Mouse (Mus musculus) MEL (cell line): ENCODE data around the gene Sema3d. TPM values are rescaled to one million over a fixed set of nuclear protein-coding genes. Genes with fewer than 3 reads are reported as not detected.

ENCODE experiments used
- DNase-seq: peaks from one replicate; pipeline ENCODE4 v3.0.0; 2011; ENCODE audit warnings: low read depth, low spot score
- H3K27ac ChIP-seq: 2 replicates; pipeline ENCODE4 v1.5.1; 2012; ENCODE audit warnings: low read depth, mild to moderate bottlenecking, control low read depth, low read length, moderate library complexity; ENCODE audit not compliant: control insufficient read depth
- H3K27me3 ChIP-seq, 2 experiments: fragments of 150-350 bp in 1 of 2; sonication (generic) in 1 of 2; 2 replicates each; pipeline ENCODE4 v1.6.1; 2012; ENCODE audit warnings: low read length in 2 of 2, mild to moderate bottlenecking in 2 of 2, improper control_type of control experiment in 1 of 2, moderate library complexity in 1 of 2; ENCODE audit not compliant: insufficient read depth in 2 of 2, control insufficient read depth in 1 of 2
- H3K36me3 ChIP-seq, 2 experiments: 2 replicates each; pipeline ENCODE4 v1.6.1; 2012 to 2014; ENCODE audit warnings: low read length in 2 of 2, improper control_type of control experiment in 1 of 2, inconsistent platforms in 1 of 2, mild to moderate bottlenecking in 1 of 2; ENCODE audit not compliant: insufficient read depth in 2 of 2, control insufficient read depth in 1 of 2
- H3K4me1 ChIP-seq, 2 experiments: fragments of 150-350 bp in 1 of 2; sonication (generic) in 1 of 2; 2 replicates each; pipeline ENCODE4 v1.6.1; 2012; ENCODE audit warnings: low read length in 2 of 2, improper control_type of control experiment in 1 of 2, mild to moderate bottlenecking in 1 of 2; ENCODE audit not compliant: insufficient read depth in 2 of 2, control insufficient read depth in 1 of 2
- H3K4me3 ChIP-seq, 2 experiments: fragments of 150-350 bp in 1 of 2; sonication (generic) in 1 of 2; 2 replicates each; pipeline ENCODE4 v1.5.1; 2012; ENCODE audit warnings: low read depth in 2 of 2, low read length in 2 of 2, mild to moderate bottlenecking in 2 of 2, moderate library complexity in 2 of 2, control low read depth in 1 of 2, improper control_type of control experiment in 1 of 2; ENCODE audit not compliant: control insufficient read depth in 1 of 2, insufficient read depth in 1 of 2
- H3K79me2 ChIP-seq: 2 replicates; pipeline ENCODE4 v1.6.1; 2012; ENCODE audit warnings: mild to moderate bottlenecking, low read length, moderate library complexity; ENCODE audit not compliant: control insufficient read depth, poor library complexity, insufficient read depth
- H3K9ac ChIP-seq: 2 replicates; pipeline ENCODE4 v1.6.1; 2012; ENCODE audit warnings: low read depth, mild to moderate bottlenecking, control low read depth, low read length, moderate library complexity; ENCODE audit not compliant: control insufficient read depth, poor library complexity, severe bottlenecking
- H3K9me3 ChIP-seq: fragments of 150-350 bp; sonication (generic); replicated peaks from 2 replicates; pipeline ENCODE4 v1.6.1; 2012; ENCODE audit warnings: mild to moderate bottlenecking, low read length, improper control_type of control experiment, moderate library complexity; ENCODE audit not compliant: insufficient read depth
- BHLHE40 ChIP-seq: IDR thresholded peaks from 2 replicates; pipeline ENCODE4 v1.6.1; 2012; ENCODE audit warnings: low read depth, mild to moderate bottlenecking, inconsistent platforms, low read length, improper control_type of control experiment, borderline replicate concordance
- CHD1 ChIP-seq: IDR thresholded peaks from 2 replicates; pipeline ENCODE4 v1.6.1; 2012; ENCODE audit warnings: low read depth, mild to moderate bottlenecking, inconsistent platforms, low read length, improper control_type of control experiment
- CHD2 ChIP-seq: IDR thresholded peaks from 2 replicates; pipeline ENCODE4 v1.6.1; 2011; ENCODE audit warnings: low read length, improper control_type of control experiment
- CTCF ChIP-seq, 3 experiments: IDR thresholded peaks in 2 of 3; conservative IDR thresholded peaks in 1 of 3; 2 replicates each; pipeline ENCODE4 v1.5.1; 2011 to 2012; ENCODE audit warnings: low read length in 3 of 3, low read depth in 2 of 3, mild to moderate bottlenecking in 2 of 3, improper control_type of control experiment in 1 of 3, inconsistent platforms in 1 of 3, mixed read lengths in 1 of 3, moderate library complexity in 1 of 3; ENCODE audit not compliant: control insufficient read depth in 1 of 3, insufficient read depth in 1 of 3, poor library complexity in 1 of 3, severe bottlenecking in 1 of 3
- E2F4 ChIP-seq: IDR thresholded peaks from 2 replicates; pipeline ENCODE4 v1.6.1; 2011; ENCODE audit warnings: low read depth, low read length, improper control_type of control experiment, borderline replicate concordance
- ELF1 ChIP-seq: IDR thresholded peaks from 2 replicates; pipeline ENCODE4 v1.6.1; 2014; ENCODE audit warnings: low read depth, mild to moderate bottlenecking, inconsistent platforms, low read length, improper control_type of control experiment, moderate library complexity
- EP300 ChIP-seq, 2 experiments: IDR thresholded peaks; 2 replicates each; pipeline ENCODE4 v1.6.1; 2011; ENCODE audit warnings: improper control_type of control experiment in 2 of 2, low read length in 2 of 2, low read depth in 1 of 2, mild to moderate bottlenecking in 1 of 2
- ETS1 ChIP-seq: IDR thresholded peaks from 2 replicates; pipeline ENCODE4 v1.6.1; 2012; ENCODE audit warnings: low read depth, mild to moderate bottlenecking, inconsistent platforms, low read length, improper control_type of control experiment, moderate library complexity
- GATA1 ChIP-seq: IDR thresholded peaks from 2 replicates; pipeline ENCODE4 v1.6.1; 2011; ENCODE audit warnings: low read depth, low read length, improper control_type of control experiment
- HCFC1 ChIP-seq: IDR thresholded peaks from 2 replicates; pipeline ENCODE4 v1.6.1; 2012; ENCODE audit warnings: low read depth, mild to moderate bottlenecking, inconsistent platforms, low read length, improper control_type of control experiment, moderate library complexity
- MAX ChIP-seq: IDR thresholded peaks from 2 replicates; pipeline ENCODE4 v1.6.1; 2011; ENCODE audit warnings: low read length, improper control_type of control experiment
- MAZ ChIP-seq: IDR thresholded peaks from 2 replicates; pipeline ENCODE4 v1.6.1; 2012; ENCODE audit warnings: low read depth, mild to moderate bottlenecking, inconsistent platforms, low read length, improper control_type of control experiment
- MEF2A ChIP-seq: IDR thresholded peaks from 2 replicates; pipeline ENCODE4 v1.6.1; 2014; ENCODE audit warnings: low read depth, mild to moderate bottlenecking, inconsistent platforms, low read length, improper control_type of control experiment; ENCODE audit not compliant: poor library complexity, insufficient replicate concordance, severe bottlenecking; ENCODE audit errors: extremely low read depth
- MXI1 ChIP-seq: IDR thresholded peaks from 2 replicates; pipeline ENCODE4 v1.6.1; 2011; ENCODE audit warnings: mild to moderate bottlenecking, low read depth, low read length, improper control_type of control experiment
- MYB ChIP-seq: IDR thresholded peaks from 2 replicates; pipeline ENCODE4 v1.6.1; 2011; ENCODE audit warnings: mild to moderate bottlenecking, low read depth, low read length, improper control_type of control experiment
- NELFE ChIP-seq: IDR thresholded peaks from 2 replicates; pipeline ENCODE4 v1.6.1; 2011; ENCODE audit warnings: low read depth, low read length, improper control_type of control experiment
- POLR2AphosphoS2 ChIP-seq: IDR thresholded peaks from 2 replicates; pipeline ENCODE4 v1.6.1; 2011; ENCODE audit warnings: low read length, improper control_type of control experiment
- POLR2AphosphoS5 ChIP-seq: IDR thresholded peaks from 2 replicates; pipeline ENCODE4 v1.6.1; 2012; ENCODE audit warnings: low read depth, borderline replicate concordance, mild to moderate bottlenecking, inconsistent platforms, low read length, moderate library complexity, mixed read lengths
- RAD21 ChIP-seq: IDR thresholded peaks from 2 replicates; pipeline ENCODE4 v1.6.1; 2011; ENCODE audit warnings: mild to moderate bottlenecking, low read depth, low read length, improper control_type of control experiment
- RCOR1 ChIP-seq: IDR thresholded peaks from 2 replicates; pipeline ENCODE4 v1.6.1; 2012; ENCODE audit warnings: low read depth, mild to moderate bottlenecking, inconsistent platforms, low read length, improper control_type of control experiment
- SIN3A ChIP-seq: IDR thresholded peaks from 2 replicates; pipeline ENCODE4 v1.6.1; 2012; ENCODE audit warnings: low read length, improper control_type of control experiment, inconsistent platforms
- SMC3 ChIP-seq: IDR thresholded peaks from 2 replicates; pipeline ENCODE4 v1.6.1; 2011; ENCODE audit warnings: low read depth, low read length, improper control_type of control experiment
- TAL1 ChIP-seq: IDR thresholded peaks from 2 replicates; pipeline ENCODE4 v1.6.1; 2012; ENCODE audit warnings: mild to moderate bottlenecking, inconsistent platforms, low read length, moderate library complexity, mixed read lengths
- TBP ChIP-seq: IDR thresholded peaks from 2 replicates; pipeline ENCODE4 v1.8.0; 2011; ENCODE audit warnings: low read depth, low read length, improper control_type of control experiment
- TCF12 ChIP-seq: IDR thresholded peaks from 2 replicates; pipeline ENCODE4 v1.6.1; 2014; ENCODE audit warnings: low read depth, mild to moderate bottlenecking, inconsistent platforms, low read length, improper control_type of control experiment, moderate library complexity
- USF1 ChIP-seq: IDR thresholded peaks from 2 replicates; pipeline ENCODE4 v1.6.1; 2014; ENCODE audit warnings: low read depth, mild to moderate bottlenecking, inconsistent platforms, low read length, improper control_type of control experiment, moderate library complexity
- USF2 ChIP-seq, 2 experiments: IDR thresholded peaks; 2 replicates each; pipeline ENCODE4 v1.6.1; 2011 to 2012; ENCODE audit warnings: improper control_type of control experiment in 2 of 2, low read length in 2 of 2, borderline replicate concordance in 1 of 2, inconsistent platforms in 1 of 2, low read depth in 1 of 2, mild to moderate bottlenecking in 1 of 2; ENCODE audit not compliant: insufficient read depth in 1 of 2
- ZC3H11A ChIP-seq: IDR thresholded peaks from 2 replicates; pipeline ENCODE4 v1.6.1; 2012; ENCODE audit warnings: low read depth, mild to moderate bottlenecking, inconsistent platforms, low read length, improper control_type of control experiment
- ZNF384 ChIP-seq: IDR thresholded peaks from 2 replicates; pipeline ENCODE4 v1.6.1; 2012; ENCODE audit warnings: low read depth, mild to moderate bottlenecking, inconsistent platforms, low read length, improper control_type of control experiment
- polyA plus RNA-seq, 2 experiments: library from polyadenylated mRNA; stranded (reverse) in 1 of 2; unstranded in 1 of 2; fragments of >175 nt in 1 of 2; fragments of >200 nt in 1 of 2; gene quantifications; 2 replicates each; pipeline versions ENCODE4 v1.2.1 to v1.2.4; 2012; ENCODE audit warnings: low replicate concordance in 2 of 2, low read depth in 1 of 2; ENCODE audit not compliant: insufficient read length in 2 of 2, insufficient read depth in 1 of 2, missing spikeins in 1 of 2
- total RNA-seq: library from RNA; depleted of rRNA; stranded (reverse); fragments of 300-350 nt; gene quantifications from 2 replicates; pipeline ENCODE4 v1.2.3, GENCODE M21; 2012

Gene Sema3d
- total and polyA plus RNA-seq, 3 experiments = not detected

GRCm38 (mm10) chr5:12555401-12555800 lies 172.2 kb downstream of the Sema3d start:
- no peaks in the 10 kb centered on the region for H3K79me2 ChIP-seq
- H3K4me1 ChIP-seq = no peaks in the 10 kb centered on the region
- no peak for DNase-seq
- H3K9ac ChIP-seq = no peak overlapping the region
- no peaks in the 10 kb centered on the region for H3K36me3 ChIP-seq
- no peak overlapping the region for H3K27ac ChIP-seq
- H3K4me3 ChIP-seq = no peak overlapping the region
- TF ChIP-seq SMC3 (no peak), TAL1 (no peak), MAZ (no peak), RCOR1 (no peak), ZNF384 (0 out of 2 replicates have a peak, but pooled peaks have one; percentile 8), POLR2AphosphoS5 (no peak), USF2 (IDR thresholded peaks at IDR 0.05; ENCODE audit: borderline replicate concordance in 1 of 2, insufficient read depth in 1 of 2, low read depth in 1 of 2, low read length in 2 of 2) (no peak), EP300 (IDR thresholded peaks at IDR 0.05; ENCODE audit: low read depth in 1 of 2, low read length in 2 of 2) (peak in 1 of 2 experiments; percentile 51; a peak in 2 of 4 replicates), RAD21 (no peak), BHLHE40 (no peak), ELF1 (no peak), MAX (no peak), MEF2A (peak; percentile 55; the same call in 1 of the 2 replicates), E2F4 (no peak), MXI1 (no peak), CTCF (IDR thresholded peaks at IDR 0.05 in 2 of 3, conservative IDR thresholded peaks at IDR 0.05 in 1 of 3; ENCODE audit: control insufficient read depth in 1 of 3, insufficient read depth in 1 of 3, low read depth in 2 of 3, low read length in 3 of 3, poor library complexity in 1 of 3, severe bottlenecking in 1 of 3) (no peak), TBP (no peak), NELFE (no peak), USF1 (peak; percentile 32; the same call in 1 of the 2 replicates), CHD2 (no peak), CHD1 (no peak), TCF12 (0 out of 2 replicates have a peak, but pooled peaks have one; percentile 38), ZC3H11A (no peak), POLR2AphosphoS2 (no peak), ETS1 (no peak), HCFC1 (no peak), GATA1 (no peak), MYB (no peak), SIN3A (no peak)
- no peaks in the 10 kb centered on the region for H3K9me3 ChIP-seq
- H3K27me3 ChIP-seq = peaks cover 0 to 2% of the 10 kb centered on the region in 2 experiments; a peak in 1 of 4 replicates
